Mouse (Mus musculus): Measurements from ENCODE around the gene Mbl2. TPM values are rescaled to one million over a fixed set of nuclear protein-coding genes. Genes with fewer than 3 reads are reported as not detected.

Gene Mbl2
- polyA plus RNA-seq, 1 experiment from 2014 or later, result 6.7 TPM

- Histone ChIP-seq H3K4me3 (ENCODE audit: low read depth, low read length) (no peak overlapping the region), H3K36me3 (ENCODE audit: control insufficient read depth, insufficient read depth) (no peaks in the 10 kb centered on the region), H3K27me3 (ENCODE audit: control insufficient read depth, insufficient read depth, low read depth, low read length) (no peaks in the 10 kb centered on the region), H3K9ac (ENCODE audit: low read depth, low read length) (no peak overlapping the region), H3K4me2 (ENCODE audit: low read depth, low read length) (no peak overlapping the region), H3K9me3 (replicated peaks; ENCODE audit: control insufficient read depth, low read length) (no peaks in the 10 kb centered on the region), H3K27ac (ENCODE audit: low read length) (no peak overlapping the region), H3K4me1 (ENCODE audit: control insufficient read depth, low read depth, low read length) (no peaks in the 10 kb centered on the region)
- WGBS (ENCODE audit: insufficient replicate concordance), result 47% methylated on average over 2 of the region's 2 CpGs
- ATAC-seq (ENCODE audit: low read depth), result no peak
These were observed 19.5 kb downstream of the Mbl2 start for GRCm38 (mm10) chr19:30252253-30252652.

GRCm38 (mm10) chr19:30256339-30256738 lies 23.6 kb downstream of the Mbl2 start:
- Histone ChIP-seq H3K27me3 (ENCODE audit: control insufficient read depth, insufficient read depth, low read depth, low read length) (no peaks in the 10 kb centered on the region), H3K36me3 (ENCODE audit: control insufficient read depth, insufficient read depth) (no peaks in the 10 kb centered on the region), H3K27ac (ENCODE audit: low read length) (no peak overlapping the region), H3K9me3 (replicated peaks; ENCODE audit: control insufficient read depth, low read length) (no peaks in the 10 kb centered on the region), H3K4me2 (ENCODE audit: low read depth, low read length) (no peak overlapping the region), H3K4me1 (ENCODE audit: control insufficient read depth, low read depth, low read length) (no peaks in the 10 kb centered on the region), H3K9ac (ENCODE audit: low read depth, low read length) (no peak overlapping the region), H3K4me3 (ENCODE audit: low read depth, low read length) (no peak overlapping the region)
- WGBS (ENCODE audit: insufficient replicate concordance), result 34% methylated on average over 6 of the region's 6 CpGs
- no peak for ATAC-seq (ENCODE audit: low read depth)

GRCm38 (mm10) chr19:30281125-30281524 lies 48.4 kb downstream of the Mbl2 start:
- Histone ChIP-seq H3K4me3 (ENCODE audit: low read depth, low read length) (no peak overlapping the region), H3K4me1 (ENCODE audit: control insufficient read depth, low read depth, low read length) (no peaks in the 10 kb centered on the region), H3K9ac (ENCODE audit: low read depth, low read length) (no peak overlapping the region), H3K4me2 (ENCODE audit: low read depth, low read length) (no peak overlapping the region), H3K9me3 (replicated peaks; ENCODE audit: control insufficient read depth, low read length) (no peaks in the 10 kb centered on the region), H3K36me3 (ENCODE audit: control insufficient read depth, insufficient read depth) (no peaks in the 10 kb centered on the region), H3K27ac (ENCODE audit: low read length) (no peak overlapping the region), H3K27me3 (ENCODE audit: control insufficient read depth, insufficient read depth, low read depth, low read length) (no peaks in the 10 kb centered on the region)
- WGBS (ENCODE audit: insufficient replicate concordance), result 37% methylated on average over 5 of the region's 5 CpGs
- no peak for ATAC-seq (ENCODE audit: low read depth)

- H3K9ac ChIP-seq (ENCODE audit: low read depth, low read length), result no peak overlapping the region
- WGBS (ENCODE audit: insufficient replicate concordance), result 56% methylated on average over 6 of the region's 6 CpGs
These were observed 55.3 kb downstream of the Mbl2 start for GRCm38 (mm10) chr19:30287899-30288490.

More at GRCm38 (mm10) chr19:30287899-30288490, 55.3 kb downstream of the Mbl2 start:
- no peak overlapping the region for H3K27ac ChIP-seq (ENCODE audit: low read length)
- no peak overlapping the region for H3K4me2 ChIP-seq (ENCODE audit: low read depth, low read length)
- no peak for ATAC-seq (ENCODE audit: low read depth)
- no peaks in the 10 kb centered on the region for H3K9me3 ChIP-seq (replicated peaks; ENCODE audit: control insufficient read depth, low read length)
- H3K27me3 ChIP-seq (ENCODE audit: control insufficient read depth, insufficient read depth, low read depth, low read length), result no peaks in the 10 kb centered on the region
- no peaks in the 10 kb centered on the region for H3K36me3 ChIP-seq (ENCODE audit: control insufficient read depth, insufficient read depth)
- H3K4me3 ChIP-seq (ENCODE audit: low read depth, low read length), result no peak overlapping the region
- H3K4me1 ChIP-seq (ENCODE audit: control insufficient read depth, low read depth, low read length), result no peaks in the 10 kb centered on the region

Small RNAs within 50 kb of the gene (microRNA-seq; reads per million reads assigned to microRNA genes)
- not detected for gene Gm24108

Other genes starting within 250 kb of the Mbl2 start
- gene Trpd52l3, start 229.2 kb upstream of the Mbl2 start, polyA plus RNA-seq (2015; fragmentation: Nextera tagmentation; extraction: Ambion mirVana), result not detected in 2 replicates
- gene Uhrf2, start 202.4 kb upstream of the Mbl2 start, polyA plus RNA-seq (2015; fragmentation: Nextera tagmentation; extraction: Ambion mirVana), result 30.7 and 32.0 TPM in 2 replicates
- 25.6 and 28.5 TPM in 2 replicates for gene Gldc, start 57.5 kb upstream of the Mbl2 start, polyA plus RNA-seq (2015; fragmentation: Nextera tagmentation; extraction: Ambion mirVana)